Mouse (Mus musculus): ENCODE results near the gene Gramd4. TPM values are rescaled to one million over a fixed set of nuclear protein-coding genes. Genes with fewer than 3 reads are reported as not detected.
A peak's percentile ranks its signal among the peaks of the same experiment; 100 is the strongest.

Gene Gramd4
- polyA plus RNA-seq, 1 experiment from 2014 or later = 6.4 TPM

DNA sequence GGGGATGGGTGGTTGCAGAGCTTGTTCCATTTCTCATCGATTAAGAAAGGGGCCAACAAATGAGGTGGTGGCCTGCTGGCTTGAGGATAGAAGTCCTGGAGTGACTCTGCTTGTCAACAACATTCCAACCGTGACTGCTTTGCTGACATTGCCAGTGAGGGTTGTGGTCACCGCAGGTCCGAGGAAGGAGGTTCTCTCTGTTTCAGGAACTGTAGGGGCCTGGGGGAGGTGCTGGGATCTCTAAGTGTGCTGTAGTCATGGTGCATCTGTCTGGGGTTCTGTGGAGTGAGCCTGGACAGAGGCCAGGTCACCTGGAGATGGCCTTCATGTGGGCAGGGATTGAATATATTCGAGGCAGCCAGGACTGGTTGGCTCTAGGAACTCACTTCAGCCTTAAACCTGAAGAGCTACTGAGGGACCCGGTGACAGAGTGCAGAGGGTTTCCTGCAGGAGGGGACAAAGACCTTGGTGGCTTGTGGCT lies 25.8 kb downstream of the Gramd4 start:
- Histone ChIP-seq H3K4me3 (ENCODE audit: low read depth, low read length) (no peak overlapping the region), H3K27ac (ENCODE audit: low read depth, low read length) (no peak overlapping the region), H3K9ac (ENCODE audit: low read depth, low read length) (no peak overlapping the region), H3K4me1 (replicated peaks; ENCODE audit: control insufficient read depth, insufficient read depth, low read length) (peaks cover 34% of the 10 kb centered on the region), H3K27me3 (replicated peaks; ENCODE audit: control insufficient read depth, insufficient read depth, low read length) (no peaks in the 10 kb centered on the region), H3K36me3 (ENCODE audit: control insufficient read depth, insufficient read depth) (no peaks in the 10 kb centered on the region; the same call in 1 of the 2 replicates), H3K4me2 (replicated peaks; ENCODE audit: low read depth) (no peak overlapping the region), H3K9me3 (ENCODE audit: control insufficient read depth) (no peaks in the 10 kb centered on the region)
- no peak for TF ChIP-seq CTCF (IDR thresholded peaks at IDR 0.05; ENCODE audit: low read depth)
- ATAC-seq = no peak
- 48% methylated on average over 6 of the region's 6 CpGs for WGBS

DNA sequence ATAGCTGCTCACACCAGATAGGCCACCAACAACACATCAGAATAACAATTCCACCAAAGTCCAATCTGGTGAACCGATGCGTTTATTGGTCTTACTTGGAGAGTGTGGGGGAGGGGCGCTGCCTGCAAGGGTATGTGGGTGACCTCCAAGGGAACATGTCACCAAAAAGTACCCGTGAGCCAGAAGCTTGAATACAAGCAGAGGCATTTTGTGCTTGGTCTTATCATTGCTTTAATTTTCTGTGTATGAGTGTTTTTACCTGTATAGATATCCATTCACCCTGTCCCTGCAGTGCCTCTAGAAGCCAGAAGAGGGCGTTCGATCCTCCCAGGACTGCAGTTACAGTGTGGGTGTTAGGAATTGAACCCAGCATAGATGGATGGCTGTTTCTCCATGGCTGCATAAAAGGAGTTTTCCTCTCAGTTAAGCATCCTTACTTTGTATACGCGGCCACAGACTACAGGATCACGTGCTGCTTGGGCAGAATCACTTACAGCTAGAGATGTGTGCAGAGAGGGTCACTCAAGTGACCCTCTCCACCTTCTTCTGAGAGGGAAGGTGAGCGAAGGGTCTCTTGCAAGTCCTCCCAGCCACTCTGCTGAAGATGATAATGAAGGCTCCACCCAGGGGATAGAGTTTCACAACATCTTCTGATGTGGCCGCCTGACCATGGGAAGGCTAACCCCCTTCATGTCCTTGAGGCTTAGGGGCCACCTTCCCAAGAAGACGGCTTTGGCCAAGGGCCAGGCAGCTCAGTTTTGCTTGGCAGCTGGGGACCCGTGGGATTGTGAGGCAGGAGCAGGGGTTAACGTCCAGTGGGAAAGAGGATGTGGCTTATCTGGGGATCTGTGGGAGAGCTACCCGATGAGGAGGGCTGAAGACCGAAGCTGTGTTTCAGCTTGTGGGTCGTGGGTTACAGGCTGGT lies 28.1 kb downstream of the Gramd4 start:
- Histone ChIP-seq H3K9ac (ENCODE audit: low read depth, low read length) (no peak overlapping the region), H3K4me2 (replicated peaks; ENCODE audit: low read depth) (0 out of 2 replicates have a peak overlapping the region, but pooled peaks have one; percentile 18), H3K27me3 (replicated peaks; ENCODE audit: control insufficient read depth, insufficient read depth, low read length) (no peaks in the 10 kb centered on the region), H3K4me1 (replicated peaks; ENCODE audit: control insufficient read depth, insufficient read depth, low read length) (peaks cover 43% of the 10 kb centered on the region), H3K4me3 (ENCODE audit: low read depth, low read length) (no peak overlapping the region), H3K36me3 (ENCODE audit: control insufficient read depth, insufficient read depth) (no peaks in the 10 kb centered on the region; the same call in 1 of the 2 replicates), H3K9me3 (ENCODE audit: control insufficient read depth) (no peaks in the 10 kb centered on the region), H3K27ac (ENCODE audit: low read depth, low read length) (0 out of 2 replicates have a peak overlapping the region, but pooled peaks have one; percentile 35)
- TF ChIP-seq CTCF (IDR thresholded peaks at IDR 0.05; ENCODE audit: low read depth) = peak; percentile 79
- WGBS = 17% methylated on average over 17 of the region's 17 CpGs
- 0 out of 2 replicates have a peak, but pooled peaks have one; percentile 7 for ATAC-seq

DNA sequence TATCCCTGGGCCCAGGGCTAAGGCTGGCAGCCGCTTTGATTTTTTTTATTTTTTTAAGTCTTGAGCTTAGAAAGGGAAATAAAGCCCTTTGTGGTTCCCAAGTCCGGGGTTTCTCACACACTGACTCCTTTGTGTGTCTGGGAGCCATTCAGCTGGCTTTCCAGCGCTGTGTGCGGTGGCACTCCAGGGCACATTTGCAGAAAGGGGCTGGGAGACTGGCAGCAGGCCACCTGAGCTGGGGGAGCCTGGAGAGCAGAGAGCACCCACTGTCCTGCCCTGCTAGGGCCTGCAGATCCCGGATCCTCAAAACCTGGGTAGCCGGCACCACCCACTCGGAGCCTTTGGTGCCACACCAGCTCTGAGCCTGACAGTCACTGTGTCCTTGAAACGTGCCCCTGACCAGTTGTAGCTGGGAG lies 28.8 kb downstream of the Gramd4 start:
- Histone ChIP-seq H3K27me3 (replicated peaks; ENCODE audit: control insufficient read depth, insufficient read depth, low read length) (no peaks in the 10 kb centered on the region), H3K36me3 (ENCODE audit: control insufficient read depth, insufficient read depth) (no peaks in the 10 kb centered on the region; the same call in 1 of the 2 replicates), H3K9me3 (ENCODE audit: control insufficient read depth) (no peaks in the 10 kb centered on the region), H3K9ac (ENCODE audit: low read depth, low read length) (no peak overlapping the region), H3K4me1 (replicated peaks; ENCODE audit: control insufficient read depth, insufficient read depth, low read length) (peaks cover 45% of the 10 kb centered on the region), H3K4me3 (ENCODE audit: low read depth, low read length) (no peak overlapping the region), H3K4me2 (replicated peaks; ENCODE audit: low read depth) (0 out of 2 replicates have a peak overlapping the region, but pooled peaks have one; percentile 18), H3K27ac (ENCODE audit: low read depth, low read length) (peak overlapping the region; percentile 35; the same call in 1 of the 2 replicates)
- ATAC-seq = 0 out of 2 replicates have a peak, but pooled peaks have one; percentile 8
- TF ChIP-seq CTCF (IDR thresholded peaks at IDR 0.05; ENCODE audit: low read depth) = no peak
- WGBS = 46% methylated on average over 8 of the region's 8 CpGs

DNA sequence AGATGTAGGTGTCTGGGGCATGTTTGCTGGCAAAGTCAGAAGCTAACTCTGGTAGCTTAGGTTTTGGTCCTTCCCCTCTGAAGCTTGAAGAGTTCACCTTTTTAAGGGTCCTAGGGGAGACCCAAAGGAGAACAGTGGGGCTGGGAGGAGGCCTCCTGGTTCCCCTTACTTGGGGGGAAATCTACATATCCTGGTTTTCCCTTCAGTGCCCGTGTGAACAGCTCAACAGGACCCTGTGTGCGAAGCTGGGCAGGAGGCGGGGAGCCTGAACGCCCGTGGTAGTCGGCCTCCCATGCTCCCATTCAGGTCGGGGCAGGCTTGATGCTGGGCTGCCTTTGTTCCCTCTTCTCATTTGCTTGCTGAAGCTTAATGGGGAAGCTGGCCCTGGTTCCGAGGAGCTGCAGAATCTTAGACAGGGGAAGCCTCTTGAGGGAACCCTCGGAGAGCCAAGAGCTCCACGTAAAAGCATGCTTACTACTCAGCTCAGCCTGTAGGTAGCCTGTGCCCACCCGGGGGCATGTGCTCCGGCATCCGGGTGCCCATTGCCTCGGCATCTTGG lies 30.2 kb downstream of the Gramd4 start:
- H3K27ac ChIP-seq (ENCODE audit: low read depth, low read length) = no peak overlapping the region
- ATAC-seq = no peak
- WGBS = 63% methylated on average over 14 of the region's 14 CpGs

DNA sequence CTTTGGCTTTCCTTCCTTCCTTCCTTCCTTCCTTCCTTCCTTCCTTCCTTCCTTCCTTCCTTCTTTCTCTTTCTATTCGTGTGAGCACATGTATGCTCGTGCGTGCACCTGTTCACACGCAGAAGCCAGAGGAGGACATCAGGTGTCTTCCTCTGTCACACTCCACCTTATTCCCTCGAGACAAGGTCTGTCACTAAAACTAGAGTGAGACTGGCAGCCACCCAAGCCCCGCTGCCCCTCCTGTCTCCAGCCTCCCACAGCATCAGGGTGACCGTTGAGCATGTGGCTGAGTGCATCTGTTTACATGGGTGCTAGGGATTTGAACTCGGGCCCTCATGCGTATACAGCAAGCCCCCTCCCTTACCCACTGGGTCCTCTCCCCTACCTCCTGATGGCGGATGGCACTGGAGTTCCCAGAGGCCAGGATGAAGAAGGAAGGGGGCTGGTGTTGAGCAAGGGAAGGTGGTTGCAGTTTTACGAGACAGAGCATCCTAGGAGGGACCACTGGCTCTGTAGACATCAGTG lies 30.8 kb downstream of the Gramd4 start:
- ATAC-seq = no peak
- peaks cover 40% of the 10 kb centered on the region for H3K4me1 ChIP-seq (replicated peaks; ENCODE audit: control insufficient read depth, insufficient read depth, low read length)
- no peak for TF ChIP-seq CTCF (IDR thresholded peaks at IDR 0.05; ENCODE audit: low read depth)
- no peak overlapping the region for H3K4me2 ChIP-seq (replicated peaks; ENCODE audit: low read depth)
- H3K27ac ChIP-seq (ENCODE audit: low read depth, low read length) = no peak overlapping the region
- no peaks in the 10 kb centered on the region for H3K27me3 ChIP-seq (replicated peaks; ENCODE audit: control insufficient read depth, insufficient read depth, low read length)
- H3K36me3 ChIP-seq (ENCODE audit: control insufficient read depth, insufficient read depth) = no peaks in the 10 kb centered on the region; the same call in 1 of the 2 replicates
- WGBS = 83% methylated on average over 11 of the region's 11 CpGs
- H3K9me3 ChIP-seq (ENCODE audit: control insufficient read depth) = no peaks in the 10 kb centered on the region
- H3K9ac ChIP-seq (ENCODE audit: low read depth, low read length) = no peak overlapping the region
- H3K4me3 ChIP-seq (ENCODE audit: low read depth, low read length) = no peak overlapping the region

More for the DNA sequence above, 30.2 kb downstream of the Gramd4 start:
- no peaks in the 10 kb centered on the region for H3K9me3 ChIP-seq (ENCODE audit: control insufficient read depth)
- peaks cover 40% of the 10 kb centered on the region for H3K4me1 ChIP-seq (replicated peaks; ENCODE audit: control insufficient read depth, insufficient read depth, low read length)
- H3K36me3 ChIP-seq (ENCODE audit: control insufficient read depth, insufficient read depth) = no peaks in the 10 kb centered on the region; the same call in 1 of the 2 replicates
- no peak overlapping the region for H3K4me3 ChIP-seq (ENCODE audit: low read depth, low read length)
- no peak for TF ChIP-seq CTCF (IDR thresholded peaks at IDR 0.05; ENCODE audit: low read depth)
- no peak overlapping the region for H3K9ac ChIP-seq (ENCODE audit: low read depth, low read length)
- no peaks in the 10 kb centered on the region for H3K27me3 ChIP-seq (replicated peaks; ENCODE audit: control insufficient read depth, insufficient read depth, low read length)
- no peak overlapping the region for H3K4me2 ChIP-seq (replicated peaks; ENCODE audit: low read depth)

Measured in intestine, postnatal 0 days (tissue).